In the genomic region with DNA sequence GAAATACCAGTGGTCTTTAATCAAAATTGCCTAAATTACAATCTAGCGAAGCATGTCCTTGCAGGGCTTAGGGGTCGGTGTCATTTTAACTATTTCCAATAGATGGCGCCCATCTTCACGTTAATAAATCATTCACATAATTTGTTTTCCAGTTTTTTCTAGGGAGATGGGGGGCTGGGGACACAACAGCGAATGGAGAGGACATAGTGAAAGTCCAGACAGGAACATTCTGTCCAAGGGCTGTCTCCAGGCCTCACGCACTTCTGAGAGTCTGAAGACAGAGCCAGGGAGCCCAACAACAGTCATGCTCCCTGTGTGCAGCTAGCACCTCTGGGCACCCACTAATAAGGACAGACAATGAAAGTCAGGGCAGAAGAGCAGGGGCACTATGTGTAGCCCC, we compare ENCODE assay signal across 9 mouse cellular contexts. TPM values are rescaled to one million over a fixed set of nuclear protein-coding genes. Genes with fewer than 3 reads are reported as not detected.
A peak's percentile ranks its signal among the peaks of the same experiment; 100 is the strongest.
DNase-seq lines count a peak whose midpoint lies in the region; ATAC-seq and TF ChIP-seq lines count a peak whose summit lies in the region.
"Had no signal": no experiment of that assay in that cellular context is flagged by ENCODE, and none has a peak within 500 bp of the region (broad histone marks: within the 10 kb centered on the region; RNA-seq: fewer than 3 reads in every experiment).

No protein-coding gene starts in this region.

- TF ChIP-seq CTCF in thymus, adult 2 months (IDR thresholded peaks at IDR 0.05; ENCODE audit: borderline replicate concordance, control insufficient read depth, extremely low read depth, insufficient read depth, low read length, poor library complexity), result no peak
- TF ChIP-seq CTCF in heart, adult 2 months (IDR thresholded peaks at IDR 0.05), result peak; percentile 90

- no peak for TF ChIP-seq POLR2A in thymus, adult 2 months (IDR thresholded peaks at IDR 0.05; ENCODE audit: control insufficient read depth, extremely low read depth, insufficient read depth, low read length, poor library complexity)
- TF ChIP-seq POLR2A in heart, adult 2 months (IDR thresholded peaks at IDR 0.05; ENCODE audit: insufficient read depth, low read depth, low read length), result 0 out of 2 replicates have a peak, but pooled peaks have one; percentile 23

- peaks cover 14% of the 10 kb centered on the region for H3K4me1 ChIP-seq in thymus, adult 2 months (replicated peaks; ENCODE audit: control insufficient read depth, insufficient read depth, low read length)
- peaks cover 11% of the 10 kb centered on the region for H3K4me1 ChIP-seq in heart, adult 2 months (ENCODE audit: control insufficient read depth, insufficient read depth, low read length)
- H3K4me1 ChIP-seq in midbrain, embryonic 14.5 days (ENCODE audit: control insufficient read depth, insufficient read depth, low read length), result peaks cover 10% of the 10 kb centered on the region; the same call in 1 of the 2 replicates

- H3K27ac ChIP-seq in thymus, adult 2 months (ENCODE audit: control insufficient read depth, insufficient read depth, low read length), result no peak overlapping the region
- H3K27ac ChIP-seq in heart, adult 2 months, result peak overlapping the region; percentile 64
- no peak overlapping the region for H3K27ac ChIP-seq in midbrain, embryonic 14.5 days (replicated peaks; ENCODE audit: low read depth, low read length)
- H3K27ac ChIP-seq: neural tube, embryonic 12.5 days had no signal

- H3K79me2 ChIP-seq in heart, adult 2 months (replicated peaks; ENCODE audit: control insufficient read depth, insufficient read depth, low read length), result no peaks in the 10 kb centered on the region

- TF ChIP-seq EP300 in heart, adult 2 months (IDR thresholded peaks at IDR 0.05; ENCODE audit: insufficient read depth, low read depth, low read length), result 0 out of 2 replicates have a peak, but pooled peaks have one; percentile 77

- 21% methylated on average over 6 of the region's 6 CpGs for WGBS in thymus, adult 2 months
- WGBS in heart, adult 2 months, result 7% methylated on average over 6 of the region's 6 CpGs
- WGBS in midbrain, embryonic 14.5 days, result 13% methylated on average over 6 of the region's 6 CpGs

- H3K9ac ChIP-seq in heart, adult 2 months (ENCODE audit: low read depth, low read length), result no peak overlapping the region
- H3K9ac ChIP-seq in midbrain, embryonic 14.5 days (replicated peaks; ENCODE audit: low read length), result no peak overlapping the region
- H3K9ac ChIP-seq: neural tube, embryonic 12.5 days had no signal

- no peak overlapping the region for H3K4me3 ChIP-seq in thymus, adult 2 months (ENCODE audit: control insufficient read depth, insufficient read depth, low read length)
- H3K4me3 ChIP-seq in heart, adult 2 months, result no peak overlapping the region
- no peak overlapping the region for H3K4me3 ChIP-seq in midbrain, embryonic 14.5 days (replicated peaks; ENCODE audit: low read depth, low read length)
- H3K4me3 ChIP-seq: neural tube, embryonic 12.5 days had no signal

- no peaks in the 10 kb centered on the region for H3K9me3 ChIP-seq in midbrain, embryonic 14.5 days (ENCODE audit: control insufficient read depth, low read length)
- H3K9me3 ChIP-seq: neural tube, embryonic 12.5 days had no signal

- ATAC-seq in CD4-positive, CD25-positive, alpha-beta regulatory T cell, adult 4 months, result no peak
- ATAC-seq in midbrain, embryonic 14.5 days (ENCODE audit: low FRiP score, low TSS enrichment), result no peak

- DNase-seq in CD4-positive, CD25-positive, alpha-beta regulatory T cell, adult 2 months (ENCODE audit: low read depth, low spot score), result peak; percentile 37
- peak; percentile 21 for DNase-seq in thymus, postnatal 0 days (ENCODE audit: low spot score)
- no peak for DNase-seq in thymus, adult 2 months
- peak; percentile 37 to 64 for DNase-seq in heart, adult 2 months
- DNase-seq in layer of hippocampus, adult 11-12 months (ENCODE audit: low spot score), result peak; percentile 58
- peak; percentile 83 for DNase-seq in midbrain, embryonic 14.5 days
- DNase-seq in spleen, postnatal 14 days (ENCODE audit: low spot score in 2 of 2), result no peak

- H3K4me2 ChIP-seq in midbrain, embryonic 14.5 days (ENCODE audit: low read length), result no peak overlapping the region
- H3K4me2 ChIP-seq: neural tube, embryonic 12.5 days had no signal

- H3K27me3 ChIP-seq in thymus, adult 2 months (ENCODE audit: control insufficient read depth, insufficient read depth, low read length), result peaks cover 8% of the 10 kb centered on the region
- no peaks in the 10 kb centered on the region for H3K27me3 ChIP-seq in heart, adult 2 months (ENCODE audit: control insufficient read depth, insufficient read depth, low read length)
- no peaks in the 10 kb centered on the region for H3K27me3 ChIP-seq in midbrain, embryonic 14.5 days (ENCODE audit: control insufficient read depth, insufficient read depth, low read length)
- H3K27me3 ChIP-seq: neural tube, embryonic 12.5 days had no signal

- H3K36me3 ChIP-seq in thymus, adult 2 months (ENCODE audit: control insufficient read depth, insufficient read depth, low read length), result no peaks in the 10 kb centered on the region
- peaks cover 4% of the 10 kb centered on the region for H3K36me3 ChIP-seq in heart, adult 2 months (ENCODE audit: control insufficient read depth, insufficient read depth, low read length)
- H3K36me3 ChIP-seq in midbrain, embryonic 14.5 days (ENCODE audit: control insufficient read depth, insufficient read depth, low read length), result no peaks in the 10 kb centered on the region
- H3K36me3 ChIP-seq: neural tube, embryonic 12.5 days had no signal

- intact Hi-C loops in heart, adult 2 months (cut with DNase I), result loop anchor here (1.0 to 10.0 kb wide), 4 partner anchors 108 to 396 kb away; a partner anchor contains a TSS

RNA-seq across cellular contexts. Expression of a gene that starts 2.2 kb away (rescaled TPM):
- not detected for polyA plus RNA-seq in CD4-positive, CD25-positive, alpha-beta regulatory T cell, adult 4 months (2017; shearing (Covaris generic))
- 1.2 and 1.4 TPM in 2 replicates for polyA plus RNA-seq in thymus, postnatal 0 days (2015; fragmentation: Nextera tagmentation; extraction: Ambion mirVana)
- polyA plus RNA-seq in thymus, adult 2 months (2012; rRNA removed), result 5.7 and 6.2 TPM in 2 replicates
- total RNA-seq in heart, adult 2 months (2021), result 10 to 100 TPM; 16.4 to 17.6 TPM
- 15.9 and 20.8 TPM in 2 replicates for polyA plus RNA-seq in heart, adult 2 months (2012; rRNA removed)
- polyA plus RNA-seq in midbrain, embryonic 14.5 days (2014; fragmentation: Nextera tagmentation; extraction: Ambion mirVana), result 15.4 and 17.9 TPM in 2 replicates

Comparison
In these comparisons a context has a peak if more than half of its experiments do, and no peak if none do; other contexts are left out.
1. DNase-seq: peak in CD4-positive, CD25-positive, alpha-beta regulatory T cell, adult 2 months (single experiment), thymus, postnatal 0 days (single experiment), heart, adult 2 months (2 of 2), layer of hippocampus, adult 11-12 months (single experiment) and midbrain, embryonic 14.5 days (single experiment); none in thymus, adult 2 months (single experiment) and spleen, postnatal 14 days (0 of 2).